Mouse (Mus musculus): Measurements from ENCODE around the gene Tk1.

GRCm38 (mm10) chr11:117778031-117778430, 47.9 kb downstream of the Tk1 start:
- TF ChIP-seq CTCF (IDR thresholded peaks at IDR 0.05; ENCODE audit: extremely low read depth, insufficient read depth, low read length) (no peak), POLR2A (IDR thresholded peaks at IDR 0.05; ENCODE audit: extremely low read depth, insufficient read depth, low read length) (no peak)
